Mouse (Mus musculus): Measurements from ENCODE around the gene Olfr1347. TPM values are rescaled to one million over a fixed set of nuclear protein-coding genes. Genes with fewer than 3 reads are reported as not detected.
"Not testable (repeated sequence)": the region's sequence is repeated elsewhere in the genome, so short reads cannot be mapped to it uniquely, and the experiment has no call there.

The Olfr1347 gene
- total RNA-seq (2014; fragmentation: Nextera tagmentation) (not detected in 2 replicates), total RNA-seq (2017) (not detected in 2 replicates)

DNA sequence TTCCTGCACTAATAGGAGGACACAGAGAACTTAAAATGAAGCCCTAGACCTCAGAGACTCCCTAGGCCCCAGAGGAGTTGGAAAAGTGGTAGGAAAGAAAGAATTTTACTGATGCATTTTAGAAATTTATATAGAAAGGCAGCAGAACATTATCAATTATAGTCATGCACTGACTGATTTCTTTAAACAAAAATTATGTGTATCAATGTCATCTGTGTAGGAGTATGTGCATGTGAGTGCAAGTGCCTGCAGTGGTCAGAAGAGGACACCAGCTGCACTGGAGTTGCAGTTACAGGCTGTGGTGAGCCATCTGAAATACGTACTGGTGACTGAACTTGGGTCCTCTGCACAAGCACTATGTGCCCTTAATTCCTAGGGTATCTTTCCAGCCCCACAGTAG, at the start of gene Olfr1347:
Gene Olfr1347, minus strand, starts transcription at position 101 of the 400 bp plus-strand sequence.
- no peak for ATAC-seq (replicated peaks; ENCODE audit: poor library complexity, severe bottlenecking)

DNA sequence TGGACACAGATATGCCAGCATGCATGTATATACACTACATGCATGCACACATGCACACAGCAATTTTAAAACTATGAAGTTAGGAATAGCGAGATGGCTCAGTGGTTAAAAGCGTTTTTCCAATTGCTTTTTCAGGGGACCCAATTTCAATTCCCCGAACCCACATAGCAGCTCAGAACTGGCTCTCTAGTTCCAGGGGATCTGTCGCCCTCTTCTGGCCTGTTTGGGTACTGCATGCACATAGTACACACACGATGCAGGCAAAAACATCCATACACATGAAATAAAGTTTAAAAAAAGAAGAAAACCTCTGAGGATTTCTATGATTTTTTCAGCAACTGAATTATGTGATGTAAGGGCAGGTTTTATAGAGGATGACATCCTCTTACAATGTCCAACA, 26.6 kb upstream of the Olfr1347 start:
- no peak for ATAC-seq (replicated peaks; ENCODE audit: poor library complexity, severe bottlenecking)

DNA sequence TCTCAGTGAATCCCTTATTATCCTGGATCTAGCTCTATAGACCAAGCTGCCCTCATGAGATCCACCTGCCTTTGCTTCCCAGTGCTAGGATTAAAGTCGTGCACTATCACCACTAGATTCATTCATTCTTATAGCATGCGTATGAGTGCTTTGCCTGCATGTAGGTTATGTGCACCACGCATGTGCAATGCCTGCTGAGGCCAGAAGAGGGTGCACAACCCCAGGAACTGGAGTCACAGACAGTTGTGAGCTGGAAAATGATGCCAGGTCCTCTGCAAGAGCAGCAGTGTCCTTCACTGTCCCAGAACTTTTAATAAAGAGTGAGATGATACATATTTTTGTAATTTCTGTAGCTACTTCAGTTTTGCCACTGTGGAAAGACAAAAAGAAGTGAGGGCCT, 25.4 kb upstream of the Olfr1347 start:
- ATAC-seq (replicated peaks; ENCODE audit: poor library complexity, severe bottlenecking): no peak

- ATAC-seq (replicated peaks; ENCODE audit: poor library complexity, severe bottlenecking): no peak
Measured at GRCm38 (mm10) chr7:6522850-6523249, 23.3 kb upstream of the Olfr1347 start, which contains the start of gene Olfr1349. Gene Olfr1349 (minus strand): TSS chr7:6522950.

- ATAC-seq (replicated peaks; ENCODE audit: poor library complexity, severe bottlenecking): no peak
Measured at GRCm38 (mm10) chr7:6521666-6522065, 22.1 kb upstream of the Olfr1347 start.

- no peak for ATAC-seq (replicated peaks; ENCODE audit: poor library complexity, severe bottlenecking)
Measured at GRCm38 (mm10) chr7:6508648-6509047, 9.1 kb upstream of the Olfr1347 start, which contains the start of gene Olfr1348. Gene Olfr1348 (minus strand): TSS chr7:6508748.

DNA sequence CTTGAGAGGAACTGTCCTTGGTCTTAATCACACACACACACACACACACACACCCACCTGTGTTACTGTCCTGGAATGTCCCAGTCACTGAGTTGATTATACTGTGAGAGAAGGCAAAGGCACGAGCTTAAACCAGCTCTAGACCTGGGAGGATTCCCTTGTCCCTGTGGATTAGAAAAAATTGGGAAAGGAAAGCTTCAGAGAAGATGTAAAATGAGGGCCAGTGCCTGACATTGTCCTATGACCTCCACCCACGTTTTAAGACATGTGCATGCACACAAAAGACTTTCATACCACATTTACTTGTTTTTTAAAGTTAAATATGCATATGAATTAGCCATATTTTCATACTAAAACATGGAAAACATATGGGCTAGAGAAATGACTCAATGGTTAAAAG, 12.7 kb downstream of the Olfr1347 start, which contains the start of gene Olfr5:
Gene Olfr5, minus strand, starts transcription at position 101 of the 400 bp plus-strand sequence.
- ATAC-seq (replicated peaks; ENCODE audit: poor library complexity, severe bottlenecking): no peak

DNA sequence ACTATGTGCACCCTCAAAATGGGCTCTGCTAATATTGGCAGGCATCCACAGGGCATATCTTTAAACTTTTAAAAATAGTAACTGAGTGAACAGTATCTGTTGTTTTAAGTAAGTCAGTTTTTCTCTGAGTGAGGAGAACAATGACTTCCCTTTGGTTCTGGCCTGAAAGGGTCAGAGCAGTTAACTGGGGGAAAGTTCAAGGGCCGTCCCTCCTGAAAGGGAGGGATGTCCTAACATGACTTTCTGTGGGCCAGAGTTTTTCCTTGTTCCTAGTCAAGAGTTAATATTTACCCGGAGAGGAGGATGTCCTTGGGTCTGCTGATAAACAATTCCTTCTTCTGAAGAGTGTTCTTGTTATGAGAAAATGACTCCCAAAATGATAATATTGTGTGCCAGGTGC, 21.9 kb downstream of the Olfr1347 start:
- ATAC-seq (replicated peaks; ENCODE audit: poor library complexity, severe bottlenecking): not testable (repeated sequence)

GRCm38 (mm10) chr7:6466951-6467350, 32.6 kb downstream of the Olfr1347 start, which contains the start of gene Olfr1346:
Gene Olfr1346 (plus strand): TSS chr7:6467101.
- ATAC-seq (replicated peaks; ENCODE audit: poor library complexity, severe bottlenecking): no peak

- ATAC-seq (replicated peaks; ENCODE audit: poor library complexity, severe bottlenecking): no peak
Measured at GRCm38 (mm10) chr7:6456399-6456798, 43.2 kb downstream of the Olfr1347 start.

DNA sequence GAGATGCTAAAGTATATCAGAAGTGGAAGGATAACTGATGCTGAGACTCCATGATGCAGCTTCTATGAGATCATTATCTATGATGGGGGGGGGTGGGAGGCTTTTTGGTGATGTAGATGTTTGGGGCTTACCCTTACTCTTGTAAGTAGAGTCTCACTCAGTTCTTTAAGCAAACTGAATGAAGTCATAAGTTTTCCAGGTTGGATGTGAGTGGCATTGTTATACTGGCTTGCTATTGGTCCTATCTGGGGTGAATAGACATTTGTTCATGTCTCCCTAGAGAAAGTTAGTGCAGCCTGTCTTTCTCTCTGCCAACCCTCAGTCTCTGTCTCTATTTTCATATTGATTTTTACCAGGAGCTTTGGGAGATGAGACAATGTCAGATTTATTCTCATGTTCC, 43.7 kb downstream of the Olfr1347 start, which contains the start of gene Olfr1336:
Gene Olfr1336, plus strand, starts transcription at position 301 of the 400 bp plus-strand sequence.
- ATAC-seq (replicated peaks; ENCODE audit: poor library complexity, severe bottlenecking): no peak

GRCm38 (mm10) chr7:6447771-6448170, 51.8 kb downstream of the Olfr1347 start:
- no peak for ATAC-seq (replicated peaks; ENCODE audit: poor library complexity, severe bottlenecking)

GRCm38 (mm10) chr7:6441173-6441572, 58.4 kb downstream of the Olfr1347 start:
- no peak for ATAC-seq (replicated peaks; ENCODE audit: poor library complexity, severe bottlenecking)

DNA sequence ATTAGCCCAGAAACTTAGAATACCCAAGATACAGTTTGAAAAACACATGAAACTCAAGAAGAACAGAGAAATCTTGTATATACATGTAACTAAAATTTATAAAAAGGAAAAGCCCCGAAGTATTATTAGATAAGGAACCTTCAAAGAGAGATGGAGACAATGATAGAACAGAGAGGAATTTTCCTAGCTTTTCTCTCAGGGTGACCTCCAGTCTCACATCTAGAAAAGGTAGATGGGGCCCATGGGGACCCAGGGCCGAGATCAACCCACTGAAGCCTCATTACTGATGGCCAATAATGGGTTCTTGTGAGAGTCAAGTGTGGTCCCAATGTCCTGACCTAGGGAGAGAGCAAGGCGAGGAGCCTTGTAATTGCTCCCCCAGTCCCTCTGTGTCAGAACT, 61.2 kb downstream of the Olfr1347 start, which contains the start of gene Olfr1344:
Gene Olfr1344, plus strand, starts transcription at position 301 of the 400 bp plus-strand sequence.
- ATAC-seq (replicated peaks; ENCODE audit: poor library complexity, severe bottlenecking): no peak

Other genes with a start within 250 kb of the Olfr1347 start
- gene Epp13, start 247.0 kb downstream of the Olfr1347 start, total RNA-seq (2014; fragmentation: Nextera tagmentation): not detected in 2 replicates
- gene Epp13, start 247.0 kb downstream of the Olfr1347 start, total RNA-seq (2017): not detected in 2 replicates
- 3.7 and 3.8 TPM in 2 replicates for gene Zfp667, start 213.2 kb downstream of the Olfr1347 start, total RNA-seq (2014; fragmentation: Nextera tagmentation)
- gene Zfp667, start 213.2 kb downstream of the Olfr1347 start, total RNA-seq (2017): 1.4 and 2.8 TPM in 2 replicates
- gene Zfp583, start 168.5 kb downstream of the Olfr1347 start, total RNA-seq (2014; fragmentation: Nextera tagmentation): 2.5 and 8.0 TPM in 2 replicates
- gene Zfp583, start 168.5 kb downstream of the Olfr1347 start, total RNA-seq (2017): 1.3 and 2.1 TPM in 2 replicates
- gene Gm3854, start 156.0 kb downstream of the Olfr1347 start, total RNA-seq (2014; fragmentation: Nextera tagmentation): 0.96 and 1.8 TPM in 2 replicates
- 0.31 TPM in 1 of 2 replicates, not detected in the other for gene Gm3854, start 156.0 kb downstream of the Olfr1347 start, total RNA-seq (2017)
- gene Zfp78, start 136.5 kb downstream of the Olfr1347 start, total RNA-seq (2014; fragmentation: Nextera tagmentation): 1.8 and 2.9 TPM in 2 replicates
- 0.88 and 2.6 TPM in 2 replicates for gene Zfp78, start 136.5 kb downstream of the Olfr1347 start, total RNA-seq (2017)
- 1.9 and 2.0 TPM in 2 replicates for gene Zfp28, start 116.5 kb downstream of the Olfr1347 start, total RNA-seq (2014; fragmentation: Nextera tagmentation)
- gene Zfp28, start 116.5 kb downstream of the Olfr1347 start, total RNA-seq (2017): 1.0 and 2.0 TPM in 2 replicates
- gene Smim17, start 101.0 kb downstream of the Olfr1347 start, total RNA-seq (2014; fragmentation: Nextera tagmentation): not detected in 2 replicates
- gene Smim17, start 101.0 kb downstream of the Olfr1347 start, total RNA-seq (2017): not detected in 2 replicates
- not detected in 2 replicates for gene Gm20715, start 89.5 kb downstream of the Olfr1347 start, total RNA-seq (2014; fragmentation: Nextera tagmentation)
- 0.15 TPM in 1 of 2 replicates, not detected in the other for gene Gm20715, start 89.5 kb downstream of the Olfr1347 start, total RNA-seq (2017)
- gene Olfr1344, start 61.1 kb downstream of the Olfr1347 start, total RNA-seq (2014; fragmentation: Nextera tagmentation): not detected in 2 replicates
- gene Olfr1344, start 61.1 kb downstream of the Olfr1347 start, total RNA-seq (2017): not detected in 2 replicates
- gene Olfr1336, start 43.6 kb downstream of the Olfr1347 start, total RNA-seq (2014; fragmentation: Nextera tagmentation): not detected in 2 replicates
- gene Olfr1336, start 43.6 kb downstream of the Olfr1347 start, total RNA-seq (2017): not detected in 2 replicates
- not detected in 2 replicates for gene Olfr1346, start 32.7 kb downstream of the Olfr1347 start, total RNA-seq (2014; fragmentation: Nextera tagmentation)
- not detected in 2 replicates for gene Olfr1346, start 32.7 kb downstream of the Olfr1347 start, total RNA-seq (2017)
- not detected in 2 replicates for gene Olfr5, start 12.8 kb downstream of the Olfr1347 start, total RNA-seq (2014; fragmentation: Nextera tagmentation)
- gene Olfr5, start 12.8 kb downstream of the Olfr1347 start, total RNA-seq (2017): 0.04 TPM in 1 of 2 replicates, not detected in the other
- not detected in 2 replicates for gene Olfr1348, start 9.0 kb upstream of the Olfr1347 start, total RNA-seq (2014; fragmentation: Nextera tagmentation)
- not detected in 2 replicates for gene Olfr1348, start 9.0 kb upstream of the Olfr1347 start, total RNA-seq (2017)
- gene Olfr1349, start 23.2 kb upstream of the Olfr1347 start, total RNA-seq (2014; fragmentation: Nextera tagmentation): not detected in 2 replicates
- gene Olfr1349, start 23.2 kb upstream of the Olfr1347 start, total RNA-seq (2017): not detected in 2 replicates
- not detected in 2 replicates for gene Olfr1350, start 65.1 kb upstream of the Olfr1347 start, total RNA-seq (2014; fragmentation: Nextera tagmentation)
- gene Olfr1350, start 65.1 kb upstream of the Olfr1347 start, total RNA-seq (2017): not detected in 2 replicates
- gene Zim1, start 196.7 kb upstream of the Olfr1347 start, total RNA-seq (2014; fragmentation: Nextera tagmentation): not detected in 2 replicates
- not detected in 2 replicates for gene Zim1, start 196.7 kb upstream of the Olfr1347 start, total RNA-seq (2017)
- gene Peg3, start 230.7 kb upstream of the Olfr1347 start, total RNA-seq (2014; fragmentation: Nextera tagmentation): not detected in 2 replicates
- gene Peg3, start 230.7 kb upstream of the Olfr1347 start, total RNA-seq (2017): 0.21 TPM in 1 of 2 replicates, not detected in the other
- gene Usp29, start 230.8 kb upstream of the Olfr1347 start, total RNA-seq (2014; fragmentation: Nextera tagmentation): not detected in 2 replicates
- gene Usp29, start 230.8 kb upstream of the Olfr1347 start, total RNA-seq (2017): not detected in 2 replicates